Mouse (Mus musculus) common myeloid progenitor, adult 5-6 weeks (primary cell): ENCODE results near the gene Harbi1. TPM values are rescaled to one million over a fixed set of nuclear protein-coding genes. Genes with fewer than 3 reads are reported as not detected.

Source experiments
- ATAC-seq: replicated peaks from 2 replicates; pipeline ENCODE4 v1.8.0; 2016; ENCODE audit warnings: low read depth, mild to moderate bottlenecking, moderate TSS enrichment, inconsistent platforms; ENCODE audit not compliant: poor library complexity, severe bottlenecking
- total RNA-seq: library from RNA; stranded (forward); fragments of 200-1000, 187-1606 nt; gene quantifications from 2 replicates; pipeline ENCODE4 v1.2.3, GENCODE M21; 2017

Gene Harbi1
- 12.4 and 14.7 TPM in 2 replicates for total RNA-seq

DNA sequence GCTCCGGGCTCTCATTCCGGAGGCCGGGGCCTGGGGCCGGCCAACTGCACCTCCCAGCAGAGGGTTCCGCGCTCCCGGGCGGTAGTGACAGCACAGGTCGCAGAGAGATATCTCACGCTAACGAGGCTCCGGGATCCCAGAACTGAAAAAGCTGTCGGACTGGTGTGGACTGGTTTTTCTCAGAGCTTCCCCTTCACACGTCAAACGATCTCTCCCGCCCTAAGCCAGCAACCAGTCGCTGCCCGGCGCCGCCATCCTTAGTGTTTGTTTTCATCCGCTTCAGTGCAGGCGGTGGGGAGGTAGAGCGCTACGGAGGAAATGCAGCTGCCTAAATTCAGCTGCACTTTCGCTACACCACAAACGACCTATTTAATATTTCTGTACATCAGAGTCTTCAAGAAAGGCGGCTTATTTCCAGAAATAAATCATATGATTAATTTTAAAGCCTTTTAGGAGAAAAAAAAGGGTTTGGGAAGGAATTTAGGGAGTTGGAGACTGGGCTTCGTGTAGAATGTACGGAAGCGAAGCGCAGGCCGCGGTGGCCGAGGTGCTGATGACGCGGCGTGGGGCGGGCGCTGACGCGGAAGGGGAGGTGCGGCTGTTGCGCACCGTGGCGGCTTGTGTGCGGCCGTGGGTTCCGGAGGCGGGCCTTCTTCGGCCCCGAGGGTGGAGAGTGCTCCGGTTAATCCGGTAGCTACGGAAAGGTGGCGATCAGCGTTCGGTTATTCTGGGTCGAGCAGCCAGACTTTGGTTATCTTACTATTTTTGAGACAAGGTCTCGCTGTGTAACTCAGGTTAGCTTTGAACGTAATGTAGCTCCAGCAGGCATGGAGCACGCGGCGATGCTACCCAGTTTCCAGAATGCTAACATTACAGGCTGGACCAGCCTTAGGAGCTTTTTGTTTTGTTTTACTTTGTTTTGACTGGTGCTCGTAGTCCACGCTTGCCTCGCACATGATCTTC lies at the start of gene Harbi1, which contains the start of gene Atg13:
TSS of gene Harbi1 (plus strand) at position 581 of the 963 bp plus-strand sequence.
TSS of gene Atg13 (minus strand) at position 305 of the 963 bp plus-strand sequence.
- ATAC-seq = peak; percentile 97

DNA sequence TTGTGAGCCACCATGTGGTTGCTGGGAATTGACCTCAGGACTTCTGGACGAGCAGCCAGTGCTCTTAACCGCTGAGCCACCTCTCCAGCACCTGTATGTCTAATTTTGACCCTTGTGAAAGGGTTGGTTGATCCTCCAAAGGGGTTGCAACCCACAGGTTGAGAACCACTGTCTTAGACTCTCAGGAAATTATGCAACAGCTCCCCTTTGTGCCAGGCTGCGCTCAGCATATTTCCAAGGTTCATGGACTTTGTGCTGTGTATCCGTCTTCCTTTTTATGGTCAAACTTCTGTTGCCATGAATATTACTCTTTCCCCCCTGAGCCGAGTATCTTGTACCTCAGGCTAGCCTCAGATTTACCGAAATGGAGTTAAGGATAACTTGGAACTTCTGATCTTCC lies 49.7 kb upstream of the Harbi1 start:
- ATAC-seq = no peak

DNA sequence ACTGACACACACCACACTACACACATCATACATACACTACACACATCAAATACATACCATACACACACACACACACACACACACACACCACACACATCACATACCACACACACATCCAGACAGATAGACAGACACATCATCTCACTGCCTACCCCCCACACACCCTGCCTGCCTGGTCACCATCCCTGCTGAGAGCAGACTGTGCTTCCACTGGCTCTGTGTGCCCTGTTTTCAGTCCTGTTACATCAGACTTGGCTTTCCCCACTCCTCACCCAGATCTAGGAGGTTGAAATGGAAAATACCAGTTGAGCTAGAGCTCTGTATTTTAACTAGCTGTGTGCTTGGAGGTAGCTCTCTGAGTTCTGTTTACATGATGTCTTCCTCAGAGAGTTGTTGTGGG lies 45.9 kb upstream of the Harbi1 start:
- ATAC-seq = no peak

DNA sequence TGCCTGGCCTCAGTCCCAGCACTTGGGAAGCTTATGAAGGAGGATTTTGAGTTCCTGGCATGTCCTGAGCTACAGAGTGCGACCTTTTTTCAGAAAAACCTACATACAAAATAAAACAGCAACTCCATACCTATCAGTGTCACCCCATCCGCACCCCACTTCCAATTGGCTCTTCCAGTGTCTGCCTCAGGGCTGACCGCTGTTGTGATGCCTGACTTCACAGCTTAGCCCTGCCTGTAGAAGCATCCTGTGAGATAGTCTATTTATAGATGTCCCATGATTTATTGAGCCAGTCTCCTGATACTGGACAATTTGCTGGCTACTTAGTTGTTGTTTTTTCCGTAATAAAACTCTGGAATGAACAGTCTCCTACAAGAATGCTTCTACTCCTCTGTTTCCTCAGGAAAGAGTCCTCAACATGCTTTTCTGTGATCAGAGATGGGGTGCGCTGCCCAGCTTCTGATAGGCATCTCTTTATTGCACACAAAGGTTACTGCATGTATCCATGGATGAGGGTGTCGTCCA lies 44.2 kb upstream of the Harbi1 start:
- no peak for ATAC-seq

DNA sequence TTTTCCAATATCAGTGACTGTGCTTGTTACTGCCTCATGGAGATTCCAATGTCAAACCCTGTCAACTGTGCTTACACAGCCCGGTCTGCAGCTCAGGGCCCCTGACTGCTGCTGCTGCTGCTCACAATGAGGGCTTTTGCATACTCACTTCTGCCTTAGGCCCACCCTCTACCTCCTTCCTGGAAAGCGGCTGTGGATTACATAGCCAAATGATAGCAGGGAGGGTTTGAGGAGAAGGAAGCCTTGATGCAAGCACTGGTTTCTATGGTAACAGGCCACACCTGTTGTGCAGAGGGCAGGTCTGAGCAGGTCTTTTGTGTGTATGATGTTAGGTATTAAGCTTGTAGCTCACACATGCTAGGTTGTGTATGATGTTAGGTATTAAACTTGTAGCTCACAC lies 42.9 kb upstream of the Harbi1 start:
- no peak for ATAC-seq

DNA sequence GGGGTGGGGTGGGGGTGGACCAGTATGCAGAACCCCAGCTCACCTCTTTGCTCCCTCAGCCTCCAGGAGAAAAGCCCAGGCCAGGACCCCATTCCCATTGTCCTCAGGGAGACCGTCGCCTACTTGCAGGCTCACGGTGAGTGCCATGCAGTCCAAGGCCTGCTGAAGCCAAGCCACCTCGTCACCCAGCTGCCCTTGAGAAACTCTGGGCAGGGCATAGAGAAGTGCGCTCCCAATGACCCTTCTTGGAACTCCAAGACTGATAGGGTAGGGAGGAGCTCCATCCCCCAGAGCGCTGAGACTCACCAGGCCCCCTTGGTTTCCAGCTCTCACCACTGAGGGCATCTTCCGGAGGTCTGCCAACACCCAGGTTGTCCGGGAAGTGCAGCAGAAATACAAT lies 41.3 kb upstream of the Harbi1 start:
- ATAC-seq = no peak

DNA sequence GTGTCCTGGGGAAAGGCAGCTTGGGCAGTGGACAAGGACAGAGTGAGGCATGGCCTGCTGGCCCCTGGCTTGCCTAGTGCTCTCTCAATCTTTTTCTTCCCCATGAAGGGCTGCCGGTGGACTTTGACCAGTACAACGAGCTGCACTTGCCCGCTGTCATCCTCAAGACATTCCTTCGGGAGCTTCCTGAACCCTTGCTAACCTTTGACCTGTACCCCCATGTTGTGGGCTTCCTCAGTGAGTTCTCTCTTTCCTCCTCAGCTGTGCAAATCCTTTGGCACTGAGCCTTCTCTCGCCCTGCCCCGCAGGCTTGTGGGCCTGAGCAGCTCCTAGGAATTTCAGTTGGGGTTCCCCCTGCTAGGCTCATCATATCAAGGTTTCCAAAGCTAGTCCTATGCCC lies 40.6 kb upstream of the Harbi1 start:
- no peak for ATAC-seq

DNA sequence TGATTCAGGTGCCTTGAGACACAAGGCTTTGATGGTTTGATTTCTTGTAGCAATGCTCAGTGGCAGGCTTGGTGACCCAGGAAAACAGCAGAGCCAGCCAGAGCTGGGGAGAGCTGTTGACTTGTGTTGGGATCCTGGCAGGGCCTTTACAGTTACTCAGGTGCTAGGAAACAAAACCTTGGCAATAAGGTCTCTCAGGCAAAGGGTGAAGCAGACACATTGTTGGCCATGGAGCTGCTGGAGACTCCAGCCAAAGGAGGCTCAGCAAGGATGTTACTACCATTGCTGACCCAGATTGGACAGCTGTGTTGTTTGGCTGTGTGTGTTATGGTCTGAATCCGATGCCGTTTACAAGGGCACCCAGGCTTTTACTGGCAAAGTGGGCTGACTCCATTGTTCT lies 37.1 kb upstream of the Harbi1 start:
- ATAC-seq = no peak

DNA sequence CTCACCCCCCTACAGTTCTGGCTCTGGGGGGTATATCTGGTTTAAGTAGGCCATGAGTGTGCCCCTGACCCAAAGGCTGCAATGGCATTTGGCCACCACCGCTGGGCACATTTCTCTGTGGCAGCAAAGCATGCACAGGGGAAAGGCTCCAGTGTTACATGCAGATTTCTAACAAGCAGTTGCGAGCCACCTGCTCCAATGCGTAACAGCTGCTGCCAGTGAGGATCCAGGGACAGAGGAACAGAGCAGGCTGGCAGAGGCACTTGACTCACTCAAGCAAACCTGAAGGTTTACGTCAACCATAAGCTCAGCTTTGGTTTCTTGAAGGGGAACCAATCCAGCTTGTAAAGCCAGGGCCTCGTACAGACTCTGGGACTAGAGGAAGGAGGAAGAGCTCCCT lies 35.8 kb upstream of the Harbi1 start:
- ATAC-seq = no peak

DNA sequence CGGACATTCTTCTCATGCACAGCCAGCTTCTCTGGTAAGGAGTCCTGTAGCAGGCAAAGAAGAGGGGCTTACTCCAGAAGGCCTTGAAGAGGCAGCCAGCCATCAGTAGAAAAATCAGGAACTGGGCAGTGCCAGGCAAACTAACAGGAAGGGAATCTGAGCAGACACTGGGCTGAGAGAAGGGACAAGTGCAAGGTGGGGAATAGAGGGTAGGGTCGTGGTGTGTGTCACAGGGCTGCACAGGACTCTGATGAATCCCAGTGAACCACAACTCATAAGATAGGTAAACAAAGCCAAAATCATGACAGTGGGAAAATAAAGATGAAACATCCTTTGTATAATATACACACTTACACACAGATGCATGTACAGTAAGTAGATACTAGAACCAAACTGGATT lies 34.2 kb upstream of the Harbi1 start:
- ATAC-seq = no peak

DNA sequence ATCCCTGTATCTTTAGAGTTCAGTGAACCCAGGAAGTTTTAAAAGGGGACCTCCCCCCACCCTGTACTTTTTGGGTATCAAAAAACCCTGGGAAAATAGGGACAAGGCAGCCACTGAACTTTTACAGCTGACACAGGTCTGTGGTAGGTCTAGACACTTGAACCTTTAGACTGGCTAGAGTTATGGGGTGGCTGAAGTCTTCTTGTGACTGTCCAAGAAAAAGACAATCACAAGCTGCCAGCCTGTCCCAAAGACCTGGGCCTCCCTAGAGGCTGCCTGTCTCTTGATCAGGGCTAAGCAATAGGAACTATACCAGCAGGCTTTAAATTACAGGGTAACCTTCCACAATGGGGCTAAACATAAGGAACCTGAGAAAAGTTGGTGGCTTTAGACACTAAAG lies 33.7 kb upstream of the Harbi1 start:
- ATAC-seq = no peak

DNA sequence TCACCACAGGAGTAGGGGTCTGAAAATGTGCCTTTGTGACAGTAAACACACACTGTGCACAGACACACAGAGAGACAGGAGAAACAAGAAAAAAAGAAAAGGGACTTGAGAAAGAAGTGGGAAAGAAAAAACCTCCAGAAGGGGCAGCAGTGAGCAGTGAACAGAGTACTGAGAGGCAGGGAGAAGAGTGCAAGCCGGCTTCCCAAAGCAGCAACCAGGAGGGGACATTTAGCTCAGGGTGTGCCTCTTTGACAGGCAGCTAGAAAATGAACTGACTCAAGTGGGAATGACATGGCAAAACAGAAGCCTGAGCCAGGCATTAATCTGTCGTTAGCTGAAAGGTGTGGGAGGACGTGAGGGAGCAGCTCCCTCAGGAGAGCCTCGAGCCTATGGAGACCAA lies 27.8 kb upstream of the Harbi1 start:
- ATAC-seq = peak; percentile 80

DNA sequence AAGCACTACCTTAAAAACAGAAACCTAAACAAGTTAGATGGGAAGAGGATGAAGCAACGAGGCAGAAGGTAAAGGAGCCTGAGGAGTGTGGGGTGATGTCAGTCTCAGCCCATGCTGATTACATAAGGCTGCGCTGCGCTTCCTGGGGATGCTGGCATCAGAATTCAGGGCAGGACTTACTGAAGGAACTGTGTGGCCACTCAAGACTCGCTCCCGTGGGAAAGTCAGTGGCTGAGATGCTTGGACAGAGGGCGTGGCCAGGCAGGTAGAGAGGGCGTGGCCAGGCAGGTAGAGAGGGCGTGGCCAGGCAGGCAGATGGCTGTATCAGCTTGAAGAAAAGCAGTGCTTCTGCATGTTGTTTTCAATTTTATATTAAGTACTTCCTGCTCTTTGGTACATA lies 26.7 kb upstream of the Harbi1 start:
- no peak for ATAC-seq

DNA sequence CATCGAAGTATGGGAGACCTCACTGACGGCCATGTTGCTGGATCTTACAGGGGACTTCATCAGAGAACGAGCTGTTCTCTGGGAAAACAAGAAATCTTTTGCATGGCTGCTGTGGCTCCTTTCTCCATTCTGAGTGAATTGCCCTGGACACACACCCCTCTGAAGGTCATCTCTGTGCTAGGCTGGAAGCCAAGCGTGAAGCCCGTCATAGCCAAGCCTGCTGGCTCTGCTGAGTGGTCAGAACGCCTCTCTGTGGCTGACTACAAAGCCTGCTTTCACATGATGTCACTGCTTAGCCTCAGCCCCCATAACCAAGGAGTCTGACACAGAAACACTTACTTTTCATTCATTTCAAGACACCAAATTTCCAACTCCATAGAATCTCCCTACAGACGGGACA lies 21.2 kb upstream of the Harbi1 start:
- ATAC-seq = no peak

DNA sequence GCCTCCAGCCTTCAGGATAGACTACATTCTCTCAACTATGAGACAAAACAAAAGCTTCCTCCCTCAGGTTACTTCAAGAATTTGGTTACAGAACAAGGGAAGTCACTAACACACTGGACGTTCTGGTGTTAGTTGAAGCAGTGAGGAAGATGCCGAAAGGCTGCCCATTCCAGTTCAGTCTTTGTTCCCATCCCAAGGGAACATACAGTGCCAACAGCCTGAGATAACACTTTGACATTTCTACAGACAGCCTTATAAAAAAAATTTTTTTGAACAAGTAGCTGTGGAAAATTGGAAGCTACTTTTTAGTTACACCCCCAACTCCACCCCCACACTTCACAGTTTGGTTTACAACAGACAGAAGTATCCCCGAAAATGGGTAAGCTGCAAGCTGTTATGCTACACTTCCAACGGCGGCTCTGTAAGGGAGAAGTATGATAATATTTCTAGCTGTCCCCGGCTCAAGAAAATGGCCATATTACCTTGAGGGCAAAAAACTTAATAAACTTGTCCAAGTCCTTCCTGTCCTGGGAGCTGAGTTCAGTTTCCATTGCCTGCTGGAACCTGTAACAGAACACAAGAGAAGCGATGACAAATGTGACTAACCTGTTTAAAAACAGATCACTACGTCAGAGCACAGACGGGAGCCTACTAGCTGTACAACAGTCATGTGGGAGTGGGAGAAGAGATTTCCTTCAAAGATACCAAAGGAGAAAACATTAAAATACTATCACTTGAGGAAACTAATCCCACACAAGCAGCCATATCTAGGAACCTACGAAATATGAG lies 15.0 kb upstream of the Harbi1 start:
- no peak for ATAC-seq

DNA sequence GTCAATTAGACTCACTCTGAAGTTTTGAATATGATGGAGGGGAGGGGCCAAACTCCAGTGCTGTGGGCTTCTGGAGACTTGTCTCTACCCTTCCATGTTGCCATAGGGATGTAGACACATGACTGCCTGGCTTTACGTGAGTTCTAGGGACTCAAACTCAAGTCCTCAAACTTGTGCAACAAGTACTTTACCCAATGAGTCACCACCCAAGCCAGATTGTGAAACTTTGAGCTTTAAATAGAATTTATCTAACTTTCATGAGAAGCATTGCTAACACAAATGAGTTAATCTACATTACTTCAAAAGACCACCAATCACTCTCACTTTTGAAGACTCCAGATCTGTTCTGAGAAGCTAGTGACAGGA lies 14.4 kb upstream of the Harbi1 start:
- peak; percentile 45 for ATAC-seq

DNA sequence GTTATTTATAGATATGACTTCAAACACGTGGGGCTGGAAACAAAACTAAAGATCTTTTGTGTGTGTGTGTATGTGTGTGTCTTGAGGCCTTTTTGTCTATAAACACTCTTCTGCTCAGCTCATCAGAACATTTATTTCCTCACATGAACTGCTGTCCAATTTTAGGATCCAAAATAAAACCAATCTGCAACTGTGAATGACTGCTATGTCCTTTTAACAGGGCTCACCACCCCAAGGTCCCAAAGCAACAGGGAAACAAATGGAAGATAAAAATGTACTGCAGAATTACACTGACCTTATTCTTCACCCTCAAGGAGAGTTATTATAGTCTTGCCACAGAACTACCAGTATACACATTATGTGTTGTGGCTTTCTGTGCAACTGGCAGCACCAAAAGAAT lies 11.4 kb upstream of the Harbi1 start:
- ATAC-seq = no peak

DNA sequence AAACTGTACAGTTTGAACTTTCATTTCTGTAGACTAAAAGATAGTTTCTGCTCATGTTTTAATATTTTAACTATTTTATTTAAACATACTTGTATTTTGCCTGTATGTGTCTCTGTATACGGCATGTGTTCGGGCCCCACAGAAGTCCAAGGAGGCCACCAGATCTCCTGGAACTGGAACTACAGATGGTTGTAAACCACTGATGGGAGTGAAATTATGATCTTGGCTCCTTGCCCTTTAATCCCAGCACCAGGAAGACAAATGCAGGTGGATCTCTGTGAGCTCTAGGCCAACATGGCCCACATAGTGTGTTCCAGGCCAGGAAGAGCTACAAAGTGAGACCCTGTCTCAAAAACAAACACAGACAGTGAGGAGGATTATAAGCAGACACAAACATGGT lies 9.3 kb upstream of the Harbi1 start:
- no peak for ATAC-seq

DNA sequence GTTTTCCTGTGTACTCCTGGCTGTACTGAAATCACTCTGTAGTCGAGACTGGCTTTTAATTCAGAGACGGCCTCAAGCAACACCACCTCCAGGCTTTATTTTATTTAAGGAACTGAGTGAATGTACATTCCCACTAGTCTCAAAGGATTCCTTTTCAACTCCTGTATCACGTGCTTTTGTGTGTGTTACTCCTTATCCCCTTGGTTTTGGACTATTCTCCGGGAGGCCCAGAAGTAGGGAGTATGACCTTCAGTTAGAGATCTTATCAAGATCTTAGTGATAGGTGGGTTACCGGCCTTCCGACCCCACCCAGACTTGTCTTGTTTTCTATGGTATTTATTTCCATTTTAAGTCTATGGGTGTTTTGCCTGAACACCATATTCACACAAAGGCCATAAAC lies 4.9 kb upstream of the Harbi1 start:
- ATAC-seq = no peak

DNA sequence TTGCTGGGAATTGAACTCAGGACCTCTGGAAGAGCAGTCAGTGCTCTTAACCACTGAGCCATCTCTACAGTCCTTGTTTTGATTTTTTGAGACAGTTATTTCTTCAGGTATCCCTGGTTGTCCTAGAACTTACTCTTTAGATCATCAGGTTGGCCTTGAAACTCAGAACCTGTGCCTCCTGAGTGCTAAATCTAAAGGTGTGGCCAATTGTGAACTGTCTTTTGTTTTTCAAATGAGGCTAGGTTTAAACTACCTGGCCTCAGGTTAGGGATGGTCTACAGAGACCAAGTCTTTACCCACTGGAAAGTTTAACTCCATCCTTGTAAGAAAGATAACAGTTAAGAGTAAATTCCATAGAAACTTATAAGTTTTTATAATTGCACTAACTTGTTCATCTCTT lies 4.2 kb upstream of the Harbi1 start:
- no peak for ATAC-seq

DNA sequence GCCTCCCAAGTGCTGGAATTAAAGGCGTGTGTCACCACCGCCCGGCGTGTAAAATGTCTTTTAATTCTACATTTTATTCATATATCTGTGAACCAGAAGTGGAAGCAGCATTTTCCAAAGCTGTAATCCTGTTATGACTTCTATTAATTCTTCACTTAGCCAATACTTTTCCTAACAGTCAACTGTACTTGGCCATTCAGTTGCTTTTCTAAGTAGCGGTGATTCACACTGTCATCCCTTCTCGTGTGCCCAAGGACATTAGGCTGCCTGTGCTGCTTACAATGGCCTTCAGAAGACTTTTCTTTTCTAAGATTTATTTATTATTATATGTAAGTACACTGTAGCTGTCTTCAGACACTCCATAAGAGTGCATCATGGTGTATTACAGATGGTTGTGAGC lies 2.3 kb upstream of the Harbi1 start:
- ATAC-seq = no peak
